Mouse (Mus musculus): ENCODE data around the gene Uhrf2.

Gene Uhrf2

DNA sequence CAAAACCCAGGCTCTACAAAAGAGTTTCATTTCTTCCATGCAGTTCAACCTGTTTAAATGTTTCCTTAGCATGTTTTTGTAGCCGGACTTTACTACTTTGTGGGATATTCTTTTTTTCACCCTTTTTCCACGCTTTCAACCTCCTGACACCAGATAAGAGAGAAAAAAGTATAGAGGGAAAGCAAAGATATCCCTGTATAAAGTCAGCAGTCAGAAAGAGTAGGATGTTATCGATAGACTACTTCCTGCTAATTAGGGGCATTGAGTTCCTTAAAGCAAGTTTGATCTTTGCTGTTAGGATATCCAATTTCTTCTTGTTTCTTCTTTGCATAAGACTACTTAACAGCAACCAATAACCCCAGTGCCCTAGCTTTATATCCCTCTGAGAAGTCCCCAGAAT, 21.2 kb downstream of the Uhrf2 start:
- no peak for DNase-seq

DNA sequence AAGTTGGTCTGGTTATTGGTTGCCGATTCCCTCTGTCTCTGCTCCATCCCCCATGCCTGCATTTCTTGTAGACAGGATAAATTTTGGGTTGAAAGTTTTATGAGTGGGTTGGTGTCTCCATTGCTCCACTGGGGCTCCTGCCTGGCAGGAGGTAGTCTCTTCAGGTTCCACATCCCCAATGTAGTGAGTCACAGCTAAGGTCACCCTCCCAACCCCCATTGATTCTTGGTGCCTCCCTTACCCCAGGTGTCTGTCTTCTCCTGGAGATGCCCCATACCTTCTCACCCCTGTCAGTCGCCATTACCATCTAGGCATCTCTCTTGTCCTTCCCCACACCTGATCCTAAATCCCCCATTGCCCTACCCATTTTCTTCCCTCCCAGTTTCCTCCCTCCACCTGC, 23.9 kb downstream of the Uhrf2 start:
- DNase-seq = no peak

GRCm38 (mm10) chr19:30065797-30066196, 35.5 kb downstream of the Uhrf2 start:
- DNase-seq = no peak

DNA sequence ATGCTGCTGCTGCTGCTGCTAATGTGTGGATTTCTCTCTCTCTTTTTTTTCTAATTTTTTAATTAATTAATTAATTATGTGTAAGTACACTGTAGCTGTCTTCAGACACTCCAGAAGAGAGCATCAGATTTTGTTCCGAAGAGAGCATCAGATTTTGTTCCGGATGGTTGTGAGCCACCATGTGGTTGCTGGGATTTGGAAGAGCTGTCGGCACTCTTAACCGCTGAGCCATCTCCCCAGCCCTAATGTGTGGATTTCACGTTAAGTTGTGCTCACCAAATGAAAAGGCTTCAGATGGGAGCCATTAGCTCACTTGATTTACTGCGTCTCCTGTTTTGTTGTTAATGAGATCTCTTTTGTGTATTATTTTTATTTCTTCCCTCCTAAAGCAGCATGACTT, 59.9 kb downstream of the Uhrf2 start:
- no peak for DNase-seq

- no peak for DNase-seq
Measured at GRCm38 (mm10) chr19:30091644-30092295, 61.5 kb downstream of the Uhrf2 start.

DNA sequence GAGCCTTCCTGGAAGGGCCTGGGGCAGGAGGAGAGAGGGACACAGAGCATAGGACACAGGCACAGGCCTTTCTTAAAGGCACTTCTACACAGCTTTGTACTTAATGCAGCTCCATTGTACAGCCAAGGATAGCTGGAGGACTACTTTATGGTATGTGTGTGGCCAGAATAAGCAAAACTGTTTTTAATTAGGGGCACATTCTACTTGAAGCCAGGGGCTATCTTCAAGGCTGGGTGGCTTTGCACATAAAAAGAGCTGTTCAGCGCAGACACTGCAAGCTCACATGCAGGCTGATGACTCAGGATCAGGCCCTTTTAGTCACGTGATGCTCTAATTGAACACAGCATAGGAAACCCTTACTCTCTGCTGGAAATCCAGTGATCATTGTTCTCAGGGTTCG, 65.9 kb downstream of the Uhrf2 start:
- no peak for DNase-seq

DNA sequence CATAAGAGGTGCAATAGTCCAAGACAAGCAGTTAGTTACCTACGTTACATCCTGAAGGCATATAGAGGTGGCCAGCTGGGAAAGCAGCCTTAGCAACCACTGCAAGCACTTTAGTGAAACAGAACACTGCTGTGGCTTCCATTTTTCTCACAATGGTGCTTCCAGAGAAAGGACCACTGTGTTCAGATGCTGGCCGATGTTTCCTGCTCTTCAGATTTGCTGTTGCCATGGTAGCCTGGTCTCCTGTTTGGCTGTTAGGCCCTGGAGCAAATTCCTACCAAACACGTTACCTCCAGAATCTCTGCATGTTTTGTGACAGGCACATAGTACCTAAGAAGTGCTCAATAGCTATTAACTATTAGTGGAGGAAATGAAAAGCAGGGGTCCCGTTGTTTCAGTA, 66.7 kb downstream of the Uhrf2 start:
- DNase-seq = no peak

- DNase-seq = no peak
Measured at GRCm38 (mm10) chr19:30100571-30100970, 70.3 kb downstream of the Uhrf2 start.

- no peak for DNase-seq
Measured at GRCm38 (mm10) chr19:30102620-30103019, 72.3 kb downstream of the Uhrf2 start.

DNA sequence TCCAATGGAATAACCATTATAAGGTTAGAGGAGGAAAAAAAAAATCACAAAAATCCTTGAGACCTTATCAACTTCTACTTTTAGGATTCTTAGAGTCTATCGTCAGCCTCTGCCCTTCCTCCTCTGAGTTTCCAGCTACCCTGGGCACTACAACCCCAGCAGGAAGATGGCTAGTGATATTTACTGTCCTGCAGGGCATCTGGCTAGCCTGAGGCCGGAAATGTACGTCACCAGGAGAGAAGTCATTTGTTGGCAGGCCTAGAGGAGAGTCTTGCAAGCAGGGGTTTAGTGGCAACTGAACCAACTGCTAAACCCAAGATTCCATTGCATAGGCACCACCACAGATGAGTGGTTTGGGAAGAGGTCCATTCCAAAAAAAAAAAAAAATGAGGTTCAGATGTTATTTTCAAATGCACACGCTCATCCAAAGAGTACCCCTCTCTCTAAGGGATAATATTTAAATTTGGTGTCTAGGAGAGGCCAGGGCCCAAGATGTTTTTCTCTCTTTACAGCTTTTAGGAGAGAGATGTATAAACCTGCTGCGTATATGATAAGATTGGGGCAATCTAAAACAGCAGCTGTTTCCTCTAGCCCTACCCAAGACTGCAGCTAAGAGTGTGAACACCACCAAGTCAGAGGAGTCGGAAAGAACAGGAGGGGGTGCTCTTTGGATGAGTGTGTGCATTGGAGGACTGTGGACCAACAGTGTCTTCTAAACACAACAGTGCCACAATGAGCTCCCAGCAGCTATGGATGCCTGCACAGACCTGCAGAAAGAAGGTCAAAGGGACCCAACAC, 74.9 kb downstream of the Uhrf2 start:
- DNase-seq = no peak

DNA sequence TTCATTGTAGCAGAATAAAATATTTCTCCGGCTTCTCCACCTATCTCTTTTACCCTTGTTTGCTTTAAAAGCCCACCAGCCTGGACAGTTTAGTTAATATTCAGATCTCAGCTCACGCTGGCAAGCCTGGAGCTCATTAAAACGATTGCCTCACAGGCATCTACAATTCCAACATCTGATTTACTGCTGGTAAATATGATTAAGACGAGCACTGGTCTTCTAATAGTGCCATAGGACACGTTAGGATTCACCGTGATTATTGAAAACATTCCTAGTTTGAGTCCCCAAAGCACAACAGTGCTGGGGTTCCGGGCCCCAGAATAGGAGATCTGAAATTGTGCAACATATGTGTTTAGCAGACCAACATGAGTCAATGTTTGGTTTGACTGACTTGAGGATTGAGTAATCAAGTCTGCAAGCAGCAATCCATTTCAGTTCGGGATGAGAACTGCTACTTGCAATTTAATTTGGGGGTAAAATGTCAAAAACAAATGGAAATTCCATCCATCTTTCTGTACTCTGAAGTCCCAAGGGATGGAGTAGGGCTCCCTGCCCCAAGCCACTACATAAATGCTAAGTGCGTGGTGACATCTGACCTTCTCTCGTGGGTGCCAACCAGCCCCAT, 77.0 kb downstream of the Uhrf2 start:
- no peak for DNase-seq

GRCm38 (mm10) chr19:30108616-30109015, 78.3 kb downstream of the Uhrf2 start:
- no peak for DNase-seq

GRCm38 (mm10) chr19:30109122-30109521, 78.8 kb downstream of the Uhrf2 start:
- DNase-seq = no peak

GRCm38 (mm10) chr19:30111421-30111820, 81.1 kb downstream of the Uhrf2 start:
- no peak for DNase-seq

DNA sequence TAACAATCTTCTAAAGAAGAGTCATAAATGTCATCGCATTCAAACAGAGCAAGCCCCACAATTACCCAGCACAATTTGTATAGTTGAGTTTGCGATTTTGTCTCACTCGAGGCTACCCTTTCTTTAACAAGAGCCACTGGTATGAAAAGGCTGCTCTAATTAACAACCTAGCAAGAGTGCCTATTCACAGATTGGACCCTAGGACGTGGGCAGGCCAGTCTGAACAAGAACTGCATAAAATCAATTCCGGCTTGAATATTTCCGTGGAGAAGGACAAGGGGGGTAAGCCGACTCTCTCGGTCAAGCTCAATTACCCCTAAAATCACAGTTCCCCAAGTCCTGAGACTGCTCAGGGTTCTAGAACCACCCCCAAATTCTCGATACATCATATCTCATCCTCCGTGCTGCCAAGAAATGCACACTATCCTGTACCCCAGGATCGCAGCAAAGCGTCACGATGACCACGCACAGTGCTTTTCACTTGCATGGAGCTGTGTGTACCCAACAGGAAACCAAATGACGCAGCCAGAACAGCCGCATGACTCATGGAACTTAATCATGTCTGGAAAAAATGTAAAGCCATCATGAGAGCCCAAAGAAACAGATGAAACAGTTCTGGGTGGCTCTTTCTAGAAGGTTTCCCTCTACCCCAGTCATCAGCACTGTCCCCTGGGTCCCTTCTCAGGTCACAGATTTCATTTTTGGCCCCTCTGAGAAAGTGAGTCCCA, 82.8 kb downstream of the Uhrf2 start:
- no peak for DNase-seq

- no peak for DNase-seq
Measured at GRCm38 (mm10) chr19:30114919-30115441, 84.7 kb downstream of the Uhrf2 start.

DNA sequence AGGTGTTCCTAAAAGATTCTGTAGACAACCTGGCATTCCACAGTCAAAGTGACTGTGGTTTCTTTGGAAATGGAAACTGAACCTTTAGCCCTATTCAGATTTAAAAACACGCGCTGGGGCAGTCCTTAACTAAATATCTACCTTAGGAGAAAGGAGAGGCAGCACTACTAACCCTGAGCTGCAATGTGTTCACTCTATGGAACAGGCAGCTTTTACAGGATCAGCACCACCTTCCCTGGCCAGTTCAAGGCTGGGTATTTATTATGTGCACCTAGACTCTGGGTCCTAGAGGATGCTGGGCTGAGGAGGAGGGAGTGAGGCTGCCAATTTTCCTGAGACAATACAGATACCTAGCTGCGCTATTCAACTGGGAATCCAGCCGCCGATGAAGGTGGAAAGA, 85.3 kb downstream of the Uhrf2 start:
- DNase-seq = no peak

- DNase-seq = no peak
Measured at GRCm38 (mm10) chr19:30117241-30117640, 86.9 kb downstream of the Uhrf2 start.

DNA sequence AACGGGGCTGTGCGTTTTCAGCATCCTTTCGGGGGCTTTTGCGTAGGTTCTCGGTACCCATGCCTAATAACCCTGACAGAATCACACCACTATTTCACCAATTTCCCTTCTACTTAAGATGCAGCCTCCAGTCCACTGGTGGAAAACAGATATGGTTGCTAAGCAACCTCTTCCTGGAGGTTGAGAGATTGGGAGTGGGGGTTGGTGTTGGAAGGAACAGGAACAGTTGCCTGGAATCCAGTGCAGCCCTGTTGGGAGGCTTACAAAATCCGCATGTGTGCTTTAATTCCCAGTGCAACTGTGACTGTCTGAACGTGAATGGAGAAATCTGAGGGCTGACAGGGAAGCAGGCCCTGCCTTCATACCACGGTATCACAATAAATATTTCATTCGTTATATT, 87.5 kb downstream of the Uhrf2 start:
- DNase-seq = no peak

DNA sequence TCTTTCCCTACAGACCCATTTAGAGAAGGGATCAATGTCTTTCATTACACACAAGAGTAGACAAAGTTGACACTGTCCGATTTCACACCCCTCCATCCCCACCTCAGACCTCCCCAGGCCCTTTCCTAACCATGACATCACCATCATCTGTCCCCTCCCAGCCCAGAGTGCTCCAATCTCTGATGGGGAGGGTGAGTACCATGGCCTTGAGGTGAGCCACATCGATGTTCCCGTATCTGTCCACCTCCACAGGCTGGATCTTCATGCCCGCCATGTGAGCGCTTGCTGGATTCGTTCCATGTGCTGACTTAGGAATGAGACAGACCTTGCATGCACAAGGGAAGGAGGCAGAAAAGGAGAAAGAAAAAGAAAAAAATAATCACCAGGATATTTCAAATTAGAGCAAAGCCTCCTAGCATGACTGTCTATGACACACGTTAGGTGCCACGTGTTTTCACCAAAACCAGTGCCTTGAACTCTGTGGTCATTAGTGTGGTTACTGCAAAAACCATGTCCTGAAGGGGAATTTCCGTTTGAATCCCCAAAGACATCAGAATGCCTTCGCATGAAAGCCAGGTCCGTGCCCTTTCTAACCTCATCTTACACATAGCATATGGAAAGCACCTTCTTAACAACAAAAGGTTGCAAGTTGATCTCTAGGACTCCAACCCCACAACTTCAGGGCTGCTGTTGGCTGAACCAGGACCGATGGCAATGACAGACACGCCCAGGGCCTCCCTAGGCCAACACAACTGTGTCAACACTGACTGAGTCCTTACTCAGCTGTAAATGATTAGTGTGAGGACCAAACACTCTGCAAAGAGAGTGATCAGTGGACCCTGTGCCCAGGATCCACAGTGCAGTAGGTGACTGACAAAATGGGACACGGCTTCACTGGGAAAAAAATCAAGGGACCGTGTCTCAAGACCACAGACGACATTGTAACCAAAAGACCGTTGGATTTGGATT, 88.3 kb downstream of the Uhrf2 start:
- DNase-seq = no peak

- DNase-seq = no peak
Measured at GRCm38 (mm10) chr19:30124999-30125669, 94.8 kb downstream of the Uhrf2 start.
